ENCODE assay signal across 11 mouse cellular contexts in genomic region chr13:15052667-15053375, GRCm38 (mm10).
DNase-seq lines count a peak whose midpoint lies in the region; ATAC-seq lines count a peak whose summit lies in the region.
"Had no signal": no experiment of that assay in that cellular context is flagged by ENCODE, and none has a peak within 500 bp of the region (broad histone marks: within the 10 kb centered on the region; RNA-seq: fewer than 3 reads in every experiment).

No protein-coding gene starts in this region.

- peak; percentile 87 for DNase-seq in heart, adult 11 months
- DNase-seq in brain, adult 2 months (ENCODE audit: low read depth, low spot score) = peak; percentile 27
- DNase-seq in ovary, postnatal 14 days (ENCODE audit: low spot score) = no peak
- DNase-seq in right cerebral cortex, postnatal 36 days (ENCODE audit: low spot score in 2 of 2) = no peak
- DNase-seq in cerebellum, postnatal 4 days (ENCODE audit: low spot score in 2 of 2) = no peak
- DNase-seq: cerebellum, postnatal 25 days; right cerebral cortex, postnatal 14 days had no signal

- no peaks in the 10 kb centered on the region for H3K4me1 ChIP-seq in heart, embryonic 11.5 days (ENCODE audit: control insufficient read depth, insufficient read depth, low read length)
- 0 out of 2 replicates have a peak, but pooled peaks cover 7% of the 10 kb centered on the region for H3K4me1 ChIP-seq in forebrain, embryonic 12.5 days
- no peaks in the 10 kb centered on the region; the same call in 1 of the 2 replicates for H3K4me1 ChIP-seq in intestine, embryonic 15.5 days (replicated peaks)
- H3K4me1 ChIP-seq: megakaryocyte, embryonic 14.5 days had no signal

- H3K9ac ChIP-seq in heart, embryonic 11.5 days (ENCODE audit: low read depth, low read length) = no peak overlapping the region
- H3K9ac ChIP-seq in forebrain, embryonic 12.5 days = no peak overlapping the region
- no peak overlapping the region for H3K9ac ChIP-seq in intestine, embryonic 15.5 days

- H3K27ac ChIP-seq in heart, embryonic 11.5 days (ENCODE audit: low read depth, low read length) = no peak overlapping the region
- H3K27ac ChIP-seq in forebrain, embryonic 12.5 days = no peak overlapping the region; the same call in 1 of the 2 replicates
- peak overlapping the region; percentile 56; the same call in 1 of the 2 replicates for H3K27ac ChIP-seq in intestine, embryonic 15.5 days

- no peak overlapping the region for H3K4me2 ChIP-seq in heart, embryonic 11.5 days
- no peak overlapping the region for H3K4me2 ChIP-seq in forebrain, embryonic 12.5 days
- no peak overlapping the region for H3K4me2 ChIP-seq in intestine, embryonic 15.5 days (replicated peaks)

- 47% methylated on average over 4 of the region's 4 CpGs for WGBS in heart, embryonic 11.5 days (ENCODE audit: insufficient replicate concordance)
- WGBS in forebrain, embryonic 12.5 days = 24% methylated on average over 4 of the region's 4 CpGs
- 40% methylated on average over 4 of the region's 4 CpGs for WGBS in intestine, embryonic 15.5 days

- H3K4me3 ChIP-seq in heart, embryonic 11.5 days (ENCODE audit: low read depth, low read length) = no peak overlapping the region
- H3K4me3 ChIP-seq in forebrain, embryonic 12.5 days (replicated peaks) = no peak overlapping the region
- H3K4me3 ChIP-seq in intestine, embryonic 15.5 days (replicated peaks) = no peak overlapping the region
- H3K4me3 ChIP-seq: megakaryocyte, embryonic 14.5 days had no signal

- ATAC-seq in heart, embryonic 11.5 days (replicated peaks; ENCODE audit: insufficient number of reproducible peaks, low FRiP score, low TSS enrichment) = no peak
- ATAC-seq in forebrain, embryonic 12.5 days (ENCODE audit: low FRiP score) = peak; percentile 77; the same call in 1 of the 2 replicates
- ATAC-seq in intestine, embryonic 15.5 days = peak; percentile 53

- no peaks in the 10 kb centered on the region for H3K27me3 ChIP-seq in heart, embryonic 11.5 days (ENCODE audit: control insufficient read depth, insufficient read depth, low read length)
- H3K27me3 ChIP-seq in forebrain, embryonic 12.5 days = no peaks in the 10 kb centered on the region
- H3K27me3 ChIP-seq in intestine, embryonic 15.5 days (replicated peaks) = no peaks in the 10 kb centered on the region
- H3K27me3 ChIP-seq: megakaryocyte, embryonic 14.5 days had no signal

- no peaks in the 10 kb centered on the region for H3K9me3 ChIP-seq in heart, embryonic 11.5 days (replicated peaks; ENCODE audit: control insufficient read depth, low read length)
- H3K9me3 ChIP-seq in forebrain, embryonic 12.5 days = no peaks in the 10 kb centered on the region
- H3K9me3 ChIP-seq in intestine, embryonic 15.5 days = no peaks in the 10 kb centered on the region
- H3K9me3 ChIP-seq: megakaryocyte, embryonic 14.5 days had no signal

- H3K36me3 ChIP-seq in heart, embryonic 11.5 days (ENCODE audit: control insufficient read depth, insufficient read depth, low read length) = no peaks in the 10 kb centered on the region
- no peaks in the 10 kb centered on the region for H3K36me3 ChIP-seq in forebrain, embryonic 12.5 days (replicated peaks)
- H3K36me3 ChIP-seq in intestine, embryonic 15.5 days = no peaks in the 10 kb centered on the region

Comparison
In these comparisons a context has a peak if more than half of its experiments do, and no peak if none do; other contexts are left out.
1. DNase-seq: peak in heart, adult 11 months (single experiment) and brain, adult 2 months (single experiment); none in ovary, postnatal 14 days (single experiment), right cerebral cortex, postnatal 36 days (0 of 2) and cerebellum, postnatal 4 days (0 of 2).